Mouse (Mus musculus): Measurements from ENCODE around the gene Sf3b2.

Sf3b2 gene

DNA sequence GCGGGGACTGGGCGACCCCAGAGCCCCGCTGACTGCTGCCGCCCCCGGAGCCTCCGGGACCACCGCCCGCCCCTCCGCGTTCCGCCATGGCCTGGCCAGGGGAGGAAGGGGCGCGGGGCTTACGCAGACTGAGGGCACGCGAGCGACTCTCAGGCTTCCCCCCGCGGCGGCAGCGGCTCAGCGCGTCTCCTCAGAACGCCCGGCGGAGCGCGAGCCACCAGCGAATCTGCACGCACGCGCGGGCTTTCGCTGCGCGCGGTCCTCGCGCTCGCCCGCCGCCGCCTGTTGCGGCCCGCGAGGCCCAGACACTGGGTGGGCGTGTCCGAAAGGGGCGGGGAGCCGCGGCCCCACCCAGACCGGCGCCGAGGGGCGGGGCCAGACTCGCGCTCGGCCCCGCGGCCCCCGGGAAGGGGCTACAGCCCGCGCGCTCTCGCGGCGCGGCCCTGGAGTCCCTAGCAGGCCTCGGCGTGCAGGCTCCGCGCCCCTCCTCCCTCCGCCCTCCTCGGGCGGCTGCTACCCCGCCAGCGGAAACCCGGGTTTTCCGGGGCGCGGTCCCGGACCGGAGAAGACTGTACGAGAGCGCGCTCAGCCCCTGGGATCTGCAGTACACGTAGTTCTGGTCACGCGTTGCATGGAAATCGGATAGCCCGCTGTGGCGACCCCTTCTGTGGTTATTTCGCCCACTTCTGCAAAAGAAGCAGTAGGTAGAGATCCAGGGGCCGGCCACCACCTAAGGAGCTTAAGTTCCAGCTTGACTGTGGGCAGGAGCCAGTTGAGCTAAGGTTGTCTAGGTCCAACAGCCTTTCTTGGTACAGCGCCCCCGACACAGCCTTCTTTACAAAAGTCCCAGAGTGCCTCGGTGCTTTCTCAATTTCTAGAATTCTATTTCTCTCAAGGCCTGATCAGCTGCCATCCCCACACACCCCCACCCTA lies 22.2 kb downstream of the Sf3b2 start, which contains the start of gene Pacs1:
Gene Pacs1, minus strand, starts transcription at position 319 of the 933 bp plus-strand sequence.
- WGBS, result under 1% methylated on average over 96 of the region's 97 CpGs

DNA sequence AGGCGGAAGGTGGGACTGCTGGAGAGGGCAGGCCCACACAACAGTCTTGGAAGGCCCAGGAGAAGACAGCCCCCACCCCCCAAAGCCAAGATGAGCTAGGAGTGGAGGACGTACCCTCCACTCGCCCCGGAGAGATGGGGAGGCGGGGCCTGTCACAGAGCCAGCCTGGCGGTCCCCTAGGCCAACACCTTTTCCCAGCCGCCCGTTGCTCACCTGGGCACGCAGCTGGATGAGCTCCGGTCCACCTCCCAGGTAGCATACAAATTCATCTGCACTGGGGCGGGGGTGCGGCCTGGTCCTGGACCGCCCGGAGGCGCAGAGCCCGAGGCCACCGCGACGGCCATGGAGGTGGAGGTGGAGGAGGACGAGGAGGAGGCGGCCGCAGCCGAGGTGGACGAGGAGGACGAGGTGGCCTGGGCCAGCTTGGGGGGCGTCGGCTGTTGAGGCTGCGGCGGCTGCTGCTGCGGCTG lies 22.9 kb downstream of the Sf3b2 start:
- under 1% methylated on average over 29 of the region's 30 CpGs for WGBS

DNA sequence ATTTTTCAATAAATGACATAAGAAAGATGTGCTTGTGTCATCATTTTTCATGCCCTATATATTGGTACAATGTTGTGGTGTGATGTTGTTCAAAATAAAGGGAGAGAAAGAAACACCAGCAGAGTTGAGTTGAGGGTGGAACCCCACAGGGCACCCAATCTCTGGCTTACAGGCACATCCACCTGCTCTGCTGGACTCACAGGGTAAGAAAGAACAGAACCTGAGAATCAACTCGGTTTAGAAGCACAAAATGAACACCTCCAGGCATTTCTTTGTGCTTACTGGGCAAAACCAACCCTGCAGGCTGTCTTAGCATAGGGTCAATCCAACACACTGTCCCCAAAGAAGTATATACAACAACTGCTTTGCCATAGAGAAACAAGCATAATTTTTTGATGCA lies 23.8 kb downstream of the Sf3b2 start:
- WGBS, result 40% methylated on average over 1 of the region's 1 CpGs

DNA sequence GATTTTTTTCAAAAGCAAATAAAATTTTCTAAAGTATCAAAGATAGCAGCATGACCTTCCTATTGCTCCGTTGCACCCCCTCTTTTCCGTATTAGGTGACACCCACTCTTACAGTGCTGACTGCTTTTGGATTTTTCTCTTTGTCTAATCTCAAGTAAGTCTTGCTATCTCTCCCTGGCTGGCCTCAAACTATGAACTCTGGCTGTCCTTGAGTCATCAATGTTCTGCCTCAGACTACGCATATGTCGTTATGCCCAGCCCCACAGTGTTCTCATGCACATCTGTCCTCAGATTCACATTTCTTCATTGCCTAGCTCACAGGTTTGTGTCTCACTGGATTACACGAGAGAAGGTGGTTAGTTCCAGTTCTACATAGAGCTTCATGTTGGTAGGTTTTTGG lies 25.9 kb downstream of the Sf3b2 start:
- 56% methylated on average over 5 of the region's 5 CpGs for WGBS

DNA sequence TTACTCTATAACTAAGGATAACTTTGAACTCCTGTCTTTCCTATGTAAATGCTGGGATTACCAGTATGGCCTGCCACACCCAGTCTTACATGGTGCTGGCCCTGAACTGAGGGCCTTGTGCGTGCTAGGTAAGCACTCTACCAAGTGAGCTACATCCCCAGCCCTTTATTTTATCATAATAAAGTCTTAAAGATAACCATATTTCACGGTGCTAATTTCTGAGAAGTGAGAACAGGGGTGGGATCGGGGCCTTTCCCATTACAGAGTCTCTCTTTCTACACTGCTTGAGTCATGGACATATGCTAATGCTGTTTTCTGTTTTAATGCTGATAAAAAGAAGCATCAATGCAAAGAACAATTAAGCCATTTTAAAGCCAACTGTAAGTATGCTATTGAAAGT lies 26.4 kb downstream of the Sf3b2 start:
- 69% methylated on average over 3 of the region's 3 CpGs for WGBS

DNA sequence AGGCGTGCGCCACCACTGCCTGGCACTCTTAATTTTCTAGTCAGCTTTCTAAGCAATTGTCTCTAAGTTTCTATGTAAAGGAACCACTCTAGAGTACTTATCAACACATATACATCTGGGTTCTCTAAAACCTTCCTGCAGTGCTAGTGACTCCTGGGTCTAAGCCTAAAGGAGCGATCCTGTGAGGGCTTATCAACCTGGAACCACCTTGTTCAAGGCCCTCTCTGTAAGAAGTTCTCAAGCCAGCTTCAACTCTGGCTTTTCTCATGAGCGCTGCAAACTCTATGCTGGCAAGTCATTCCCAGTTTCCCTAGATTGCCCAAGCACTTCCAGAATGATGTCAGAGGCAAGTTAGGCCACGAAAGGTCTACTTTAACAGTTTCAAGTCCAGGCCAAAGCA lies 28.2 kb downstream of the Sf3b2 start:
- WGBS, result 96% methylated on average over 5 of the region's 5 CpGs

DNA sequence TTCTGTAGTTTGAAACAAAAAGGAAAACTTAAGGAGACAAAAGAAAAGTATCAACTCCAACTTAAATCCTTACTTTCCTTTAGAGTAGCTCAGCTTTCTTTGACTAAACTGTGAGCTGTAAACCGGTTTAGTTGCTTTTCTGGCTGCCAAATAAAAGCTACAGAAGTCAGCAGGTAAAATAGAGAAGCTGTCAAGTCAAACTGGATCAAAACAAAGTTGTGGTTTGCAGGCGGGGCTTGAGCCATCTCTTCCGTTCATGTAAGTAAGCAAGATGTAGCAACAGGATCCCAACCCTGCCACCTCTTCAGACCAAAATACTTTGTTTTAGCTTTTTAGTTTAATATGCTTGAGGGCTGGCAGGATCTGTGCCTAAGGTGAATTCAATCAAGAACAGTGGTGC lies 38.1 kb downstream of the Sf3b2 start:
- WGBS, result 65% methylated on average over 3 of the region's 3 CpGs

DNA sequence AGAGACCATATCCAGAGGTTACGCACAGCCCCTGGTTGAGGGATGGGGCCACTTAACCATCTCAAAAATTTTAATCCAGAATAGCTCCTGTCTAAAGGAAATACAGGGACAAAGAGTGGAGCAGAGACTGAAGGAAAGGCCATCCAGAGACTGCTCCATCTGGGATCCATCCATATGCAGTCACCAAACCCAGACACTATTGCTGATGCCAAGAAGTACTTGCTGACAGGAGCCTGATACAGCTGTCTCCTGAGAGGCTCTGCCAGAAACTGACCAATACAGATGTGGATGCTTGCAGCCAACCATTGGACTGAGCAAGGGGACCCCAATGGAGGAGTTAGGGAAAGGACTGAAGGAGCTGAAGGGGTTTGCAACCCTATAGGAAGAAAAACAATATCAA lies 58.3 kb downstream of the Sf3b2 start:
- WGBS, result 100% methylated on average over 1 of the region's 1 CpGs

DNA sequence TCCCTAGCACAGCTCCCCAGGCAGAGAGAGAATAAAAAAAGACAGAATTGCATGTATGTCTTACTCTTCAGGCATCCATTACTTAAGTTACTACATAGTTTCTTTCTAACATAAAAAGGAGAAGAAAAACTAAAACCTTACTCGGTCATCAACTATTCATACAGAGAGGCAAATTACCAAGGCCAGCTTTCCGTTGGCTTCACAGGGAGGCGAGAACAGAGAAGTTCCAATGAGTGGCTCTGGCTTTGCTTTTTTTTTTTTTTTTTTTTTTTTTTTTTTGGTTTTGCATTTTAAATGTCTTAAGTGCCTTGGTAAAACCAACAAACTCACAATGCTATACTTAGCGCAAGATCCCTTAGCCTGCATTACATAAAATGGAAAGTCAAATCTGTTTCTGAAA lies 62.6 kb downstream of the Sf3b2 start:
- WGBS, result 53% methylated on average over 4 of the region's 4 CpGs

DNA sequence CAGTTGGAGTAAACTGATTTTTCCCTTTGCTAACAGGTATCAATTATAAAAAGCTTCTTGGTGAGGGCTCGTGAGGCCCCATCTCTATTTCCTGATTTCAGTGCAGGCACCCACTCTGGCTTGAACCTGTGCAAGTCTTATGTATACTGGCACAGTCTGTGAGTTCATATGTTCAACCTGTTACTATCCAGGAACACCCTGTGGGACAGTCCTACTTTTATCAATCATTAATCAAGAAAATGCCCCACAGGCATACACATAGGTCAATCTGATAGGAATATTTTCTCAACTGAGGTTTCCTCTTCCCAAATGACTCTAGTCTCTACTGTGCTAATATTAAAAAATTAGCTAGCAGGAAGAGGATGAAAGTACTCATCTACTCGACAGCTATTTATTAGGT lies 65.1 kb downstream of the Sf3b2 start:
- 83% methylated on average over 2 of the region's 2 CpGs for whole genome bisulfite sequencing

DNA sequence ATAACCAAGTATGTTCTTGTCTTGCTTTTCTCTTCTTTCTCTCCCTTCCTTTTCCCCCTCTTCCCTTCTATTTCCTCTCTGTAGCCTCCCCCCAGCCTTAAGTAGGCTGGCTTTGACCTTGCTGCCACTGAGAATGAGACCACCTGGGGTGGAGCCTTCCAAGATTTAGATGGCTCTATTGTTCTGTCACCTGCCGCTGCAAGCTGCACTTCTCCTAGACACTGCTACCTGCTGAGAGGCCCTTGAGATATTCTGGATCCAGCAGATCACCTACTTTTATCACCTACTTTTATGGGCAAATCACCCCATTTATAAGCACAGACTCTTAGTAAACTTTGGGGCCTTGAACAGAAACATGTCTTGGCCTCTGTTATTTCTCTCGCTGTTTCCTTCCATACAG lies 70.6 kb downstream of the Sf3b2 start:
- whole genome bisulfite sequencing, result 49% methylated on average over 2 of the region's 2 CpGs

DNA sequence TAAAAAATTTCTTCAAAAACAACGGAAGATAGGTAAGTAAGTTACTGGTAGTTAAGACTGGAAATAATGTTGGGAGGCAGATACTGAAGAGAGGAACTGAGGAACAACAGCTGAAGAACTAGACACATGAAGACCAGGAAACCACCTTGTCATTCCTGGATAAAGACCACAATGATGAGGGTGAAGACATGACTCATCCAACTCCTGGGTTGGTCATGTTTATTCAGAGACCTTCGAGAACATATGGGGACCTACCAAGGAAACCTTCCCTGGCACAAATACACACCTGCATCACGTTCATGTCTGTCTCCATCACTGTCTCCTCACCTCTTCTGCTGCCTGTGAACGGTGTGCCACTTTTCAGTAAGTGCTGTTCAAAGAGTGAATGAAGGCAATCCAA lies 71.2 kb downstream of the Sf3b2 start:
- 84% methylated on average over 4 of the region's 4 CpGs for WGBS

Data from cerebral cortex, adult 2 months (tissue).